Mouse (Mus musculus) testis, adult 2 months (tissue): ENCODE measurements around the gene Cxcl17.

Experiments
- CTCF ChIP-seq: fragments of 200-500 bp; IDR thresholded peaks from 2 replicates; pipeline ENCODE4 v1.5.1; 2012; ENCODE audit warnings: low read depth, mild to moderate bottlenecking, inconsistent platforms, low read length, moderate library complexity; ENCODE audit not compliant: control insufficient read depth, insufficient read depth, insufficient replicate concordance
- POLR2A ChIP-seq: fragments of 200-500 bp; IDR thresholded peaks from 2 replicates; pipeline ENCODE4 v1.6.1; 2012; ENCODE audit warnings: low read depth, mild to moderate bottlenecking, inconsistent platforms, low read length, moderate library complexity; ENCODE audit not compliant: control insufficient read depth

GRCm38 (mm10) chr7:25388916-25389315, 23.8 kb downstream of the Cxcl17 start:
- TF ChIP-seq POLR2A: no peak
- TF ChIP-seq CTCF: no peak
